Mouse (Mus musculus): ENCODE results near the gene Mrgprb8. TPM values are rescaled to one million over a fixed set of nuclear protein-coding genes. Genes with fewer than 3 reads are reported as not detected.
"Not testable (repeated sequence)": the region's sequence is repeated elsewhere in the genome, so short reads cannot be mapped to it uniquely, and the experiment has no call there.

Gene Mrgprb8
- not detected in 2 replicates for polyA plus RNA-seq (2012; ENCODE audit: insufficient read depth, insufficient read length, missing spikeins)

DNA sequence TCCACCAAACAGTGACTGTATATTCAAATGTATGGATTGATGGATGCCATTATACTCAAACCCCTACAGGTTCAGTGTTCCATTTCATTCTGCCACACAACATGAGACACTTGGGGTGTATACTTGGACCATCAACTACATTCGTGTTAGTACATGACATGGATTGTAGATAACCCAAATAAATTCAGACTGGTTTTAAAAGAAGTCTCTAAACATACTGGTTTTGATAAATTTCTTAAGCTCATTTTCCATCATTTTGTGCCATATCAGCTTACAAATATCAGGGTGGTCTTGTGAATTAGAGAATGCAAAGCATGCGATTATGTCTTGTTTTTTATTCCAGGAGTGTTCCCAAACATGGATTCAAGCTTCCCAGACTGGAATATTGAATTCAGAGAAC is at the start of gene Mrgprb8:
Gene Mrgprb8, plus strand, starts transcription at position 301 of the 400 bp plus-strand sequence.
- Histone ChIP-seq H3K27ac (ENCODE audit: insufficient read depth, low read depth, low read length) (no peak within 1 kb of the TSS), H3K4me1 (ENCODE audit: control insufficient read depth, insufficient read depth, low read length) (no peaks in the 10 kb centered on the region), H3K4me3 (ENCODE audit: insufficient read depth, low read length) (no peak within 1 kb of the TSS)
- TF ChIP-seq POLR2A (IDR thresholded peaks at IDR 0.05; ENCODE audit: borderline replicate concordance, low read depth, low read length) (no peak), CTCF (IDR thresholded peaks at IDR 0.05; ENCODE audit: low read depth, low read length) (no peak)

DNA sequence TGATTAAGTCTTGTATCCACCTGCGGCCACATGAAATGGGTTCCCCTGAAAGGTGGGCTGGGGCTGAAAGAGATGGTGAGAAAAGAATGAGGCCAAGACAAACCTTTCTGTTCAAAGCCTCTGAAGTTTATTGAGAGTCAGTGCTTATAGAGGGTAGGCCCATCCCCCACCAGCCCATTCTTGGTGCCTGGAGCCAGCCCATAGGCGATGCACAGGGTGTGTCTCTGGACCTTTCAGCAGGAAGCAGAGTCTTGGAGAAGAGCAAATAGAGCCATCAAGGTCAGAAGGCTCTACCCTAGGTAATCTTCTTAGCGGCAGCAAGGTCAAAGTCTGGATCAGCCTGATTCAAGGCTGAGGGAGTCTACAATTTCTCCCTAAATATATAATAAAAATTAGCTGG is 47.6 kb downstream of the Mrgprb8 start:
- not testable (repeated sequence) for H3K27ac ChIP-seq (ENCODE audit: insufficient read depth, low read depth, low read length); H3K4me1 ChIP-seq (ENCODE audit: control insufficient read depth, insufficient read depth, low read length); H3K4me3 ChIP-seq (ENCODE audit: insufficient read depth, low read length)

DNA sequence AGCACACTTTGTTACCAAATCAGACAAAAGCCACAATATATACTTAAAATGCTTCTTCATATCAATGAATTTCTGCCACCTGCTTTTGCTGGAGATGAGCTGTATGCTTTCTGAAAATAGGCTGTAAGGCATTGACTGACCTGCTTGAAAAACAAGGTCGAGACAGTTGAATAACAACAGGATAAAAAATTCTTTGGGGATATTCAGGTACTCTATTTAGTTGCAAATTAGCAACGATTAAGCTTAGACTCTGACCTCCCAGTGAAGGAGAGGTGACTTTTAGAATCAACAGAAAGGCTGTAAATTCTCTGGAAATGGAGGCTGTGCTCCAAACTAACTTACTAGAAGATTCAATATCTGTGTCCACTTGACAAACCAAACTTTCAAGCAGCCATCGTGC is 48.3 kb downstream of the Mrgprb8 start:
- H3K4me3 ChIP-seq (ENCODE audit: insufficient read depth, low read length): no peak overlapping the region
- H3K27ac ChIP-seq (ENCODE audit: insufficient read depth, low read depth, low read length): no peak overlapping the region
- TF ChIP-seq CTCF (IDR thresholded peaks at IDR 0.05; ENCODE audit: low read depth, low read length) (no peak), POLR2A (IDR thresholded peaks at IDR 0.05; ENCODE audit: borderline replicate concordance, low read depth, low read length) (no peak)
- no peaks in the 10 kb centered on the region for H3K4me1 ChIP-seq (ENCODE audit: control insufficient read depth, insufficient read depth, low read length)

Other genes starting within 250 kb of the Mrgprb8 start
- not detected in 2 replicates for gene Mrgprb5, start 219.5 kb upstream of the Mrgprb8 start, polyA plus RNA-seq (2012; ENCODE audit: insufficient read depth, insufficient read length, missing spikeins)
- not detected in 2 replicates for gene Mrgprb4, start 189.2 kb upstream of the Mrgprb8 start, polyA plus RNA-seq (2012; ENCODE audit: insufficient read depth, insufficient read length, missing spikeins)
- gene Mrgprb1, start 67.8 kb downstream of the Mrgprb8 start, polyA plus RNA-seq (2012; ENCODE audit: insufficient read depth, insufficient read length, missing spikeins): not detected in 2 replicates
- not detected in 2 replicates for gene Mrgprx2, start 110.8 kb downstream of the Mrgprb8 start, polyA plus RNA-seq (2012; ENCODE audit: insufficient read depth, insufficient read length, missing spikeins)
- not detected in 2 replicates for gene Mrgprb2, start 169.6 kb downstream of the Mrgprb8 start, polyA plus RNA-seq (2012; ENCODE audit: insufficient read depth, insufficient read length, missing spikeins)